Mouse (Mus musculus) embryonic fibroblast, embryonic 13.5 days (primary cell): ENCODE results near the gene Ebf1. TPM values are rescaled to one million over a fixed set of nuclear protein-coding genes. Genes with fewer than 3 reads are reported as not detected.

Experiments
- H3K27ac ChIP-seq: 2 replicates; pipeline ENCODE4 v1.5.1; 2012; ENCODE audit warnings: low read length, control low read depth, inconsistent platforms; ENCODE audit not compliant: insufficient read depth
- H3K4me1 ChIP-seq: 2 replicates; pipeline ENCODE4 v1.6.1; 2011; ENCODE audit warnings: low read length; ENCODE audit not compliant: control insufficient read depth, insufficient read depth
- H3K4me3 ChIP-seq: 2 replicates; pipeline ENCODE4 v1.5.1; 2011; ENCODE audit warnings: mild to moderate bottlenecking, control low read depth, low read length; ENCODE audit not compliant: insufficient read depth
- CTCF ChIP-seq: IDR thresholded peaks from 2 replicates; pipeline ENCODE4 v1.5.1; 2011; ENCODE audit warnings: mild to moderate bottlenecking, control low read depth, low read length, moderate library complexity, borderline replicate concordance; ENCODE audit not compliant: insufficient read depth
- POLR2A ChIP-seq: IDR thresholded peaks from 2 replicates; pipeline ENCODE4 v1.6.1; 2011; ENCODE audit warnings: low read depth, mild to moderate bottlenecking, control low read depth, low read length, moderate library complexity
- polyA plus RNA-seq: library from polyadenylated mRNA; stranded (reverse); fragments of >200 nt; gene quantifications from 2 replicates; pipeline ENCODE4 v1.2.4, GENCODE M21; 2011; ENCODE audit warnings: low read depth; ENCODE audit not compliant: missing spikeins, insufficient read length

Gene Ebf1
- polyA plus RNA-seq, 1 experiment: 55.9 TPM

- H3K27ac ChIP-seq: no peak overlapping the region
- TF ChIP-seq POLR2A (no peak), CTCF (no peak)
- no peaks in the 10 kb centered on the region for H3K4me1 ChIP-seq
- H3K4me3 ChIP-seq: no peak overlapping the region
Measured at GRCm38 (mm10) chr11:44749309-44749708, 132.2 kb downstream of the Ebf1 start.

DNA sequence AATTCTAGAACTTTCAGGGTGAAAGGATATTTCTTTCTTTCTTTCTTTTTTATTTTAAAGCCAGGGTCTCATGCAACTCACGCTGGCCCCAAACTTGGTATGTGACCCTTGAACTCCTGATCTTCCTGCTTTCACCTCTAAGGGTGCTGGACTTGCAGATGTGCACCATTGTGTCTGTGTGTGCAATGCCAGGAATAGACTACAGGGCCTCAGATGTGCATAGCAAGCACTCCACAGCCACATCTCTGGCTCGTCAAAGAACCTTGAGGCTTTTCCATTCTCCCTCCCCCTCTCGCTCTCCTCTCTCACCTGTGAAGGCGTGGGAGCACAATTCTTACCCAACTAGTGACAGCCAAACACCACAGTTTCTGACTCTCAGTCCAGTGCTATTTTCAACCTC lies 137.2 kb downstream of the Ebf1 start:
- Histone ChIP-seq H3K4me1 (no peaks in the 10 kb centered on the region), H3K4me3 (no peak overlapping the region), H3K27ac (no peak overlapping the region)
- no peak for TF ChIP-seq POLR2A
- TF ChIP-seq CTCF: no peak

DNA sequence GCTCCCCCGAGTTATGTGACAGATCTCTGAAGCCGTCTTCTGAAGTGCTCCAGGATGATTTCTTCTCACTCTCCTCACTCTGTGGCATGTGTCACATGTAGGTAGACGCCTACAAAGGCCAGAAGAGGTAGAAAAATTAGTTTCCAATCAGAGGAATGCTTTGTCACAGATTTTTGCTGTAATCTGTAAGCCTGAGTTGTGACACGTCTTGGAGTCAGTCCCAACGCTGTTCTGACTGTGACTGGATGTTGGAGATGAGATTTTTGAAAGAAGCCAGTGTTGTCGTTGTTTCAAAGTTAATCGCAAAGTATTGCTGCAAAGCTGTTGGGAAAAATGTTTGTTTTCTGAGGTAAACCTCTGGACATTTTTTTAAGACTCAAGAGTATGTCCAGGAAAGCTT lies 139.2 kb downstream of the Ebf1 start:
- no peaks in the 10 kb centered on the region for H3K4me1 ChIP-seq
- H3K27ac ChIP-seq: no peak overlapping the region
- no peak for TF ChIP-seq CTCF
- no peak for TF ChIP-seq POLR2A
- H3K4me3 ChIP-seq: no peak overlapping the region

GRCm38 (mm10) chr11:44758857-44759256 lies 141.7 kb downstream of the Ebf1 start:
- Histone ChIP-seq H3K4me1 (no peaks in the 10 kb centered on the region), H3K4me3 (no peak overlapping the region)
- no peak for TF ChIP-seq CTCF
- TF ChIP-seq POLR2A: no peak

DNA sequence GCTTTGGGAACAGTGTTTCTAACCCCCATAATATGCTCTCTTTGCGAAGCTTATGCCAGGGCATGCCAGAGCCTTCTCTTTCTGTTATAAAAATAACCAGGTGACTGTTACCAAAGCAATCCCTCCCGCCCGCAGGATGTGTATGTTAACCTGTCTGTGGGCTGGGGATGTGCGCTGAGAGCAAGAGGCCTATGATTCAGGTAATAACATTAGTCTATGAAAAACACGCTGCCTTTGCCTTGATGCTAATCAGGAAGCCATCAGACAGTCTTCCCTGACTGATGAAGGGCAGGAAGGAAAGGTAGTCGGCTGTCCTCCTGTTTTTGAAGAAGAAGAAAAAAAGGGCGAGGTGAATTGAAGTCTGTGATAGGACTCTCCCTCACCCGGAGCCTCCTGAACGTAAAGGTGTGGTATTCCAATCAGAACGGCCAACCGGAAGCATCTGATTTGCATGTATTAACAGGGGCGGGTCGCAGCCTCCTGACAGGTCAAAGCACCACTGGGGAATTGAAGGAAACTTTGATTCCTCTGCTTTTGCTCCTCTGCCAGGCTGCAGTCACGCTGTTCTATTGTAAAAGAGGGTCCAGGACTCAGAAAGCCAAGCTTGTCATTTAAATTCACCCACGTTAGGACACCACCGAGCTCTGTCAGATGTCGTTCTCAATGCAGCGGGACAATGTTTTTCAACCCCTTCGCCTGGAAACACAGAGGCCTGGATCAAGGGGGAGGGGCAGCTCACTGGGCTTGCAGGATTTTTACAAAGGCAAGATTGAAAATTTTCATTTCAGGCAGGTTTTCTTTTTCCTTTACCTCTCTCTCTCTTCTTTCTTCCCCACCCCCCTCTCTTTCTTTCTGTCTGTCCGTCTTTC lies 144.2 kb downstream of the Ebf1 start:
- no peaks in the 10 kb centered on the region for H3K4me1 ChIP-seq
- H3K27ac ChIP-seq: no peak overlapping the region
- TF ChIP-seq CTCF: no peak
- no peak for TF ChIP-seq POLR2A
- H3K4me3 ChIP-seq: no peak overlapping the region

More at GRCm38 (mm10) chr11:44758857-44759256, 141.7 kb downstream of the Ebf1 start:
- H3K27ac ChIP-seq: no peak overlapping the region

DNA sequence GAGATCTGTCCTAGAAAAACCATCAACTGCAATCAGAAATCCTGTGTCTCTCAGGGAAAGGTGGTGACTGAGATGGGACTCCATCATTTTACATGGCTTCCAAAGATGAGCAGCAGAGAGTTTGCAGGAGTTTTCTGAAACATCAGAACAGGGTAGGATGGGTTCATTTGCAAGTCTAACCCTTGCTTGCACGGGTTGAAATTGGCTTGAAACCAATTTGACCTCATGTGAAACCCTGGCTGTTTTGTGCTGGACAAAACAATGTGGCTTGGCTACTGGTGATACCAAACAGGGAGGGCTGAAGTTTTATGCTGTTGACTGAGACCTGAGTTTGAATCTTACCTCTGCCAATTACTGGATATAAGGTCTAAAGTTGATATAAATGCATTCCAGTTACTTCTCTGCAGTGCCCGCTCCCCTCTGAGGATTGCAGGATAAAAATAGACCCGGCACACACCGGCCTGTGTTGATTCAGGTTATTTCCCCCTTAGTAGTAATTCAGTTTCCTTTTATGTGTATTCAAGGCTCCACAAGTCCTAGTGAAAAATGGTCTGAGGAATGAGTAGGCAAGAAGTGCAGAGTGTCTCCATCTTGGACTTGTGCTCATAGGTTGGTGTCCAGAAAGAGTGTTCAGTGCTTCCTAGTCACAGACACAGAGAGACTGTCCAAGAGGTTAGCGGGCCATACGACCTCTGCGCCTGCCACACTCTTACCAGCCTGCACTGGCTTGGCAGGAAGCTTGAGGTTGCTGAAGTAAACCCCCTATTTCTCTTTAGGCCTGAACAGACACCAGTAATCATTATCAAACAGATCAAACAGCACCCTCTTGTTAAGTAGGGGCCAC lies 147.1 kb downstream of the Ebf1 start:
- no peak overlapping the region for H3K27ac ChIP-seq
- no peak for TF ChIP-seq CTCF
- no peak for TF ChIP-seq POLR2A
- H3K4me3 ChIP-seq: no peak overlapping the region
- peaks cover 3% of the 10 kb centered on the region for H3K4me1 ChIP-seq

DNA sequence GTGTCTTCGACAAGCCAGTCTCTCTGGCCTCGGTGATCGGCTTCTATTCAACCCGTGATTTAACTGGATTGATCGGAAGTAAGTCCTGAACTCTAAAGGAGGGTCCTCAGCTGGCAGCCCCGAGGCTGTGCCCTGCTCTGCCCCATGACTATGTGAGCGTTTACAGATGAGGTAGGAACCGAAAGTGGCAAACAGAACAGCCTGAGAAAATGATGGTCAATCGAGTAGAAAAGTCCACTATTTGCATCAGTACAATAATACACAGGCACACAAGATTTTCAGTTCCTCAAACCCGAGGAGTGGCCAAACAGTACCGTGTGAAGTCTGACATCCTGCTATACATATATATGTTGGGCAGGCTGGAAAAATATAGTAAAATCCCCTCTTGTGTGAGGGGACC lies 147.9 kb downstream of the Ebf1 start:
- TF ChIP-seq POLR2A: no peak
- TF ChIP-seq CTCF: no peak
- H3K27ac ChIP-seq: no peak overlapping the region
- H3K4me1 ChIP-seq: peaks cover 3% of the 10 kb centered on the region
- no peak overlapping the region for H3K4me3 ChIP-seq

DNA sequence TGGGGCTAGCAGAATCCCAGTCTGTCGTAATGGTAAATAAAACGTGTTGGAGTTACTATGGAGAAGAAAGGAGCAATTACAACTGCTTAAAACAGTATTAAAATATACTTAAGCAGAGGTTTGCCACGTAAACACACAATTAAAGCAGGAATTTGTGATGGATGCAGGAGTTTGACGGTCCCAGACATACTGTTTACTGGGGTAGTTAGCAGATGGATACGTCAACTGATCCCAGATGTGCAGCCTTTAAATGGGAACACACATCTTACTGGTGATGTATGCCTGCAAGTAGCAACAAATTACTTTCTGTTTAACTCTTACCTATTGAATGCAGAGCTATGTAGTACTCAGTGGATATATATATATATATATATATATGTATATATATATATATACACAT lies 149.1 kb downstream of the Ebf1 start:
- H3K27ac ChIP-seq: no peak overlapping the region
- peaks cover 3% of the 10 kb centered on the region for H3K4me1 ChIP-seq
- H3K4me3 ChIP-seq: no peak overlapping the region
- TF ChIP-seq CTCF: no peak
- no peak for TF ChIP-seq POLR2A

- peaks cover 6% of the 10 kb centered on the region for H3K4me1 ChIP-seq
- H3K27ac ChIP-seq: no peak overlapping the region
- no peak for TF ChIP-seq POLR2A
- TF ChIP-seq CTCF: no peak
- H3K4me3 ChIP-seq: no peak overlapping the region
Measured at GRCm38 (mm10) chr11:44767322-44767721, 150.2 kb downstream of the Ebf1 start.

DNA sequence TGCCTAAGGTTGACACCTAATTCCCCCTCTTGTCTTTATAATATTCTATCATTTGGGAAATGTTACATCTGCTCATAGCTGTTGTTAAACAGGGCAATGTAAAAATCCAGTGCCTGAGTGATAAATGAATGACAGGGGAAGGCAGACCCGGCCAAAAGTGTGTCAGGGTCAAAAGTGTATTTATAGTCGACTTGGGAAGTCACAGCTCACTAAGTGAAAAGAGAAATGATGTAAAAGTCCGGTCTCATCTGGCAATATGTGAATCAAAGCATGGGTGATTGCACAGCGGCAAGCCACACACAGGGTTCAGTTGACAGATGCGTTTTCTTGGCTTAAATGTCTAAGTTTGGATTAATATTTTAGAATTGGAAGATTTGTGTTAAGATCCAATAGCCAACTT lies 151.2 kb downstream of the Ebf1 start:
- H3K4me3 ChIP-seq: no peak overlapping the region

More for the DNA sequence above, 151.2 kb downstream of the Ebf1 start:
- Histone ChIP-seq H3K4me1 (peaks cover 6% of the 10 kb centered on the region), H3K27ac (no peak overlapping the region)
- TF ChIP-seq CTCF (no peak), POLR2A (no peak)
